Mouse (Mus musculus): Measurements from ENCODE around the gene Vmn1r67.

The Vmn1r67 gene

DNA sequence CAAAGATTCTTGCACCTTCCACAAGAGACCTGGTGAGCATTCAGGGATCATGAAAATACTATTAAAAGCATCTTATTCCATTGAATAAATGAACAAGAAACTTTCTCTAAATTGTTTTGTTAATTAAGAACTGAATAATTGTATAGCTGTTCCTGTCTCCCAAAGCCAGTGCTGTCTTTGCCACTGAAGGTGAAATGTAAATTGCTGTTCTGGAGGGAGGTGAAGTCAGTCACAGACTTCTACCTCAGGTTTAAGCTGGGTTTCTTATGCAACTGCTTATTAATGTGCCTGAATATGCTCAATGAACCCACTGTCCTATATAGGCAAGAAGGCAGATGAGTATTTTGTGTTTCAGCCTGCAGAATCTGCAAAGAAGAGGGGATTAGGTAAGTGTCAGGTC is at the start of gene Vmn1r67:
Gene Vmn1r67, plus strand, starts transcription at position 301 of the 400 bp plus-strand sequence.
- no peak for DNase-seq

DNA sequence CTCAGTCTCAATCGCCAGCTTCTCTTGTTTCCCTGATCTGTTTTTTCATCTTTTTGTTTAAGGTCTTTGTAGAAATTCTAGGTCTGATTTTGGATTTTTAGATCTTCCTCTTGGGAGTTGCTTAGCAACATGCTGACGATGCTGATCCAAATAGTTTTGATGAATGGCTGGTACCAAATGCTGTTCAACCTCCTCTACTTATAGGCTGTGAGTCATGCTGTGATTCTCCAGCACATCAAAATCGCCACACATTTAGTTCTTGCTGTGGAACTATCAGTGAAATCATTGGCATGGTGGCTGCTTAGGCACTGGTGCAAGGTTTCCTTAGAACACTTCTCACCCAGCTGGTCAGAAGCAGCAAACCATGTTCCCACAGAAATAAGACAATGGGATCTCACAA is 15.0 kb downstream of the Vmn1r67 start:
- no peak for DNase-seq

DNA sequence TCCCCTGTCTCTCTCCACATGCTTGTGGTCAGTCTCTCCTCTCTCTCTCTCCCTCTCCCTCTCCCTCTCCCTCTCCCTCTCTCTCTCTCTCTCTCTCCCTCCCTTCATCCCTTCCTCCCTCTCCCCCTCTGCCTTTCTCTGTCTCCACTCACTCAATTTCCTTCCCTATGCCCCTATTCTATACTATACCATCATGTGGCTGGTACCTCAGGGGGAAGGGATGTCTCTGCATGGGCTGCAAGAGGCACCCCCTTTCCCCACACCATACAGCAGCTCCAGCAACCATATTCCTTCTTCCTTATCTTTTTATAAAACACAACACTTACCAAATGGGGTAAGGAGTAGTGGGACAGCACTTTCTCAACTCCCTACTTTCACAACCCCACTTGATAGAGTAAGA is 36.7 kb downstream of the Vmn1r67 start:
- no peak for DNase-seq

DNA sequence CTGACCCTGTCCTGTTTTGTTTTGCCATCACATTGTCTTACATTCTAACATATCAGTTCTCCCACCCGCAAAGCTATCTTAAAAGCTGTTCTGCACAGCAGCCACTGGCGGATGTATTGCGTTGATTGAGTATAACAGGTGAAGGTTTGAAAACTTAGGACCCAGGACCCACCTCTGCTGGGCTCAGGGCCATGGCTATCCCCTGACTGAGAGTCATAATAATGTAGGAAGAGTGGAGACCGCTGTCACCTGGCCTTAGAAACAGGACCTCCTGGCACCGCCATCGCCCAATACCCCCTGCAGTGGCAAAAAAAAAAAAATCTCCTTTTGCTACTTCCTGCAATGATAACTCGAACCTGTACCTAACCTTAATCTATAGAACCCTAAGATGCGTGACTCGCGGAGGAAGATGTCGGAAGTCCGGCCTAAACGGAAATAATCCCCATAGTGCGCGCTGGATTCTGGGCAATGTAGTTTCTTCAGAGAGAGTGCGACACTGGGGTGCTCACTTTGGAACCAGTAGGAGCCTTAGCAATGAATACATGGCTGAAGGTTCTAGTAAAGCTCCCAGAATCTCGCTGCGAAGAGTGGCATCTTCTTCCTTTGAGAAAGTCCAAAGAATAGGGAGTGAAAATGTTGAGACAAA is 37.6 kb downstream of the Vmn1r67 start:
- peak; percentile 66 to 81 for DNase-seq

DNA sequence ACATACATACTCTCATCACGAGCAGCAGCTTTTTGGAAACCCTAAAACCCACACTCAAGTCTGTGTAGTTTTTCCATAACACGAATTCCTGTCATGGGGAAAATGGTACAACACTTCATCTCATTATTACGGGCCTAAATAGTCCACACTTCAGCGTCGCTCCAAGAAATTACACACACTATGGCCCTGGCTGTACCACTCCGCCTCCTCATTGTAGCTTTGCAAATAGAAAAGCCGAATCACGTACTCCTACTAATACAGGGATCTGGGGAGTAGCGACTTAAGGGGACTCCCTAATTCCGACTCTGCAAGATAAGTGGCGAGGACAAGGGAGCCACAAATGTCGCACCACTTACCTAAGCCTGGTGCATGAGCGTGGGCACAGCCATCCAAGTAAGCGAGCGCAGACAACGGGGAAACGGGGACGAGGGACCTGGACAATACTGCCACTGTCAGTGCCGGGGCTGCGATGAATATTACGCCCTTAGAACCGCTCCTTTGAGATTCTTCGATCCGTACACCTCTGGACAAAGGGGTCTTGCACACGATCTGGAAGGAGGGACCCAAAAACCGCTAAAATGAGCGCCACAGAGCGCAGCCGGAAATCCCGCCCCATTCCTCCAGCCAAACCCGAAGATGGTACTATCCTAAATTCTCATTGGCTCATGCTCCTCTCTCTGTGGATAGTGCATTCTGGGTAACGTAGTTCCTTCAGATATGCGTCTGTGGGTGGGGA is 51.8 kb downstream of the Vmn1r67 start, which contains the start of gene Zik1:
Gene Zik1, minus strand, starts transcription at position 609 of the 736 bp plus-strand sequence.
- DNase-seq, result peak; percentile 83

DNA sequence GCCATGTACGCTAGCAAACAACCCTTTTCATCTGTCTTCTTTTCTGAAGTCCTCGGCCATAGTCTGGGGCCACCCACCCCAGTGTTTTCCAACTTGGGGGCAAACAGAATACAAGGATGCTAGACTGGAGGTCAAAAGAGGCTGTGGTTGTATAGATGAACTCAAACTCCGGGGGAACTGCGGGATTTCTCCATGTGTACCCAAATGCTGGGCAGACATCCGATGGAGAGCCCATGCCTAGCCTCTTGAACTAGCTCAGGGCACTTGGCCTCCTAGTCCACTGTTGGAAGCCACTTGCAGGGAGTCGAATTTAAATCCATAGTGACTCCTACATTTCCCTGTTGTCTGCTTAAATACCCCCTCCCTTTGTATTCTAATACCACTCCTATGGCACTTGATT is 52.4 kb downstream of the Vmn1r67 start:
- DNase-seq, result no peak
